Mouse (Mus musculus) heart, adult 18-20 months (tissue): ENCODE data around the gene Gm10803. TPM values are rescaled to one million over a fixed set of nuclear protein-coding genes. Genes with fewer than 3 reads are reported as not detected.

ENCODE experiments used
- DNase-seq, 2 experiments: peaks; one replicate each; pipeline ENCODE4 v3.0.0; 2021 to 2022; ENCODE audit warnings: mixed read lengths in 1 of 2
- total RNA-seq, 2 experiments: library from RNA; stranded (reverse); gene quantifications; 2 replicates each; pipeline ENCODE4 v1.2.3; 2021

The Gm10803 gene
- total RNA-seq, 2 experiments from 2014 or later, result not detected

DNA sequence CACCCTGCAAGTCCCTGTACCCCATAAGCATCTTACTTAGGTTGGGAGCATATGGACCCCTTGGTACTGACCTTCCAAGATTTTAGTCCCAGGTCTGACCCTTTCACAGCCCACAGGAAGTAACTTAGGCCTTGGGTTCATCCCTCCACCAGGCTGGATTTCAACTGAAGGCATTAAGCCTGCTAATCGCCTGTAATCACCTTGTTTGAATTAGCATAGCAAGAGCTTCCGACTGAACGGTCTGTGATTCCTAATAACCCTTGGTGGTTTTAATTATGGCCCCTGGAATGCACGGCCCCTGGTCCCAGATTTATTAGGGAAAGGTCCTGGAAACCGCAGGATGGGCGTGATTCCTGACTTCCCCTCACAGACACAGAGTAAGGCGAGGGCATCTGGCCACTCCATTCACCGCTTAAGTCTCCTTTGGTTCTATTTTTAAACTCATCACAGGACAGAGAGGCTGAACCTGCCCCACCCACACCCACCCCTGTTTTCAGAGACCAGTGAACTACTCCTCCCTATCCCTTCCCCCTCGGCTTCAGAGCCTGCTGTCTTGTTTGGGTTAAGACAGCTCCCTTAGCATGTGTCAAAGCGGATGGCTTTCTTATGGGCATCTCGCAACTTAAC, 31.9 kb downstream of the Gm10803 start:
- DNase-seq, result no peak

DNA sequence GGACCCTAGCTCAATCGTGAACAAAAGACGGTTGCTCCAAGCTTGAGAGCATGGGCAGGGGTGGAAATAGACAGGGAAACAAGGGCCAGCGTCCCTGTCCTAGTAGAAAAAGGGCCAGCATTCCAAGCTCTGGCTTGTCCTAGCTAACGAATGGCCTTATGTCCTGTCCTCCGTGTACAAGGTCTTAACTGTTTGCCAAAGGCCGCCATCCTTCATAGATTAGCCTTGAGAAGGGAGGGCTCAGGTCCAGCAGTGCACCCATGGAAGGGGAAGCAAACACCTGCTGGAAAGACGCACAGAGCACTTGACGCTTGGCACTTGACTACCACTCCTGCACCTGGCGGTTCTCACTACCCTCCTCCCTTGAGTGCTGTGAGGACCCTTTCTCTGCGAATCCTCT, 32.8 kb downstream of the Gm10803 start:
- no peak for DNase-seq

DNA sequence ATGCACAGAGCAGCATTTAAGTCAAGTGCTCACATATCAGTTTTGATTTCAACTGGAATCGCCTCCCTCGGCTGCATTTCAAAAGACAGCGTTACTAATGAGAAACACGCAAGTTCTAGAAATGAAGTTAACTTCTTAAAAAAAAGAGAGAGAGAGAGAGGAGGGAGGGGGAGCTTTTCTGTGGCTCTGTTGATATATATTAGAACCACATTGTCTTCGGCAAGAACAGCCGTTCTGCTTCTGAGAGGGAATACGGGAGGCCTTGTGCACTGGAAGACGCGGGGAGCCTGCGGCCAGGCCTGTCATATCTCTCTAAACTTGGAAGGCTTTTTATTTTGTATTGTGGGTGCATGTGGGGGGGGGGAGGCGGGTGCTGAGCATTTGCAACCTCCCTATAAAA, 36.8 kb downstream of the Gm10803 start:
- DNase-seq, result no peak

DNA sequence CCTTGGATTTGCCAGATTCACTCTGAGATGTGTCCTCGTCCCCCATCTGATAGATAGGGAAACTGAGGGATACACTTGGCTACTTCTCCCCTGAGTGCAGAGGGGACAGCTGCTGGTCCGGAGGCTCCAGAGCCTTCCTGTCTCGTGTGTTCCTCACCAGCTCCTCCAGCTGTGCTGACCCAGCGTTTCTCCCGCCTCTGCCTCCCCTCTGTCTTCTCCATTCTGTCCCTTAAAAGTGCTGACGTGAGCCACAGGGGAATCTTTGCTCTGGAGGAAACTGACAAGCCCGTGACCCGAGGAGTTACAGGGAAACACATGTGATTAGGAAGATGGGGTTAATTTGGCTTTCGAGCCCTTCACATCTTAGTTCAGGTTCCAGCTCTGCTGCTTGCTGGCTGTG, 39.4 kb downstream of the Gm10803 start:
- peak; percentile 26 to 83 for DNase-seq

DNA sequence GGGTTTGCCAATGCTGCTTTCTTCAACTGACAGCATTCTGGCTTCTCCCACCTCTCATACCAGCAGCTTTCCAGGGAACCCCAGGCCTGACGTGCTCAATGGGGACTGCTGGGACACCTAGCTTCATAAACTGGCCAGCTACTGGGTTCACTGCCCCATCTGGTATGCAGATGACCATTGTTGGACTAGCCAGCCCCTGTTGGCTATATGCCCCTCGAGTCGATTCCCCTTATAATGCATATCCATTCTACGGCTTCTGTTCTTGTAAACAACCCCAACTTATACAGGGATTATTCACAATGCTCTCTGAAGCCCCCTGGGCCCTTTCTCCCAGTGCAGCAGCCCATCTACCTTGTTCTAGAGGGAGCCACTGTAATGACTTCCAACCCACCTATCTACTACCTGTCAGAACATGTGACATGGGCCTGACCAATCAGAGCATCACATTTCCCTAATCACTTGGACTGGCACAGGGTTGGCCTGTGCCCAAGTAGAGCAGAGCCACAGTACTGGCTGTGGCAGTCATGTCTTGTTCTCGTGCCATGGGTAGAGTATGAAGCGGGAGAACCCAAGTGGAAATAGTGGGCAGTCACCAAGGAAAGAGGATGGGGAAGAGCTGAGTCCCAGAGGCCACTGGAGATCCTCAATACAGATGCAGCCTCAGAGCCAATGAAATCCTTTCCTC, 44.4 kb downstream of the Gm10803 start:
- peak in 1 of 2 experiments; percentile 16 for DNase-seq

DNA sequence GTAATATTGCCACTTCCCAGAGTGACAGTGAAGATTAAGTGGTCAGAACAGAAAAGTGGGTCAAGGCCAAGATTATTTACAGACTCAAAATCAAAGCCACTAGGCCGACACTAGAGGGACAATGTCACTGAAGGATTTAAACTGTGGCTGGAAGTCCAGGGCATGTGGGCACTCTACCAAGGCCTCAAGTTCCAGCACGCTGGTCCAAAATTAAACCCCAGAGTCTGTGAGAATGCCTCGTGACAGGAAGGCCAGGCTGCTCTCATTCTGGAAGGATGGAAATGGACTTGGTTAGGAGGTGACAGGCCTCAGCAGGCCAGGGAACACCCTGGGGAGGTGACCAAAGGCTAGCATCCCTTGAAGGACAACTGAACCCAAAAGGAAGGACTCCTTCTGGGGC, 48.4 kb downstream of the Gm10803 start:
- peak; percentile 60 to 76 for DNase-seq

DNA sequence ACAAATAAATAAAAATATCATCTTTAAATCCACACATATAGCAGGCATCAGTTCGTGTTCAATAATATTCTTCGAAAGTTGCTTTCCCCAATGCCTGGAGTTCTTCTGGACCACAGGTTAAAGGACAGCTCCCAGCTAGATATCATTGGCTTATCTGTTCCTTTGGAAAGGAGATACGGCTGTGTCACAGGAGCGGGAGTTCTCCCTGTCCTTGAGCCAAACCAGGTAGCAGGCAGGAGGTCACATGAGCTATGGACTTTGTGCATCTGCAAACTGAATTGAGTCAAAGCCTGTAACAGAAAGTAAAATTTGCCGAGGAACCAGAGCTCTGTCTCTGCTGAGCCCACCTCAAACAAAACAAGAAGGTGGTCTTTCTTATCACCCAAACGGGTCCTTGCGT, 52.7 kb downstream of the Gm10803 start:
- DNase-seq, result no peak

Other genes starting within 250 kb of the Gm10803 start
- 10 to 100 TPM; 11.7 to 13.3 TPM for gene Tspan18, start 226.1 kb upstream of the Gm10803 start, total RNA-seq
- 10 to 100 TPM; 13.8 to 23.8 TPM for gene Cd82, start 97.4 kb upstream of the Gm10803 start, total RNA-seq
- under 1 TPM; 0.37 to 0.59 TPM for gene Alx4, start 81.8 kb downstream of the Gm10803 start, total RNA-seq